ENCODE assay signal across 25 mouse cellular contexts in the genomic region with DNA sequence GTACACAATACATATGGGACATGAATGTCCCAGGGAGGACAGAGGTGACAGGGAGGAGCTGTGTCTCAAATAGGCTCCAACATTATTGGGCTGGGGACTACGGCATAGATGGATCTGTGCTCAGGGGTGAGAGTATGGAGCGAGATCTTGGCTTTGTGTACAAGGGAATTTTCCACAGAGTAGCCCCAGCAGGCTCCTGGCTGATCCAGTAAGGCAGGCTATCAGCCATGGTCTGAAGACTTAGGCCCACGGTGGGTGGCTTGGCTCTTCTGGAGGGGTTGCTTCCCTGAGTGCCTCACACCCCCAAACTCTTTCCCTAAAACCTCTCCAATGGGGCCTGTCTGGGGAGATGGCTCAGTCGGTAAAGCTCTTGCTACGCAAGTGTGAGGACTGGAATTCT.
"Had no signal": no experiment of that assay in that cellular context is flagged by ENCODE, and none has a peak within 500 bp of the region (broad histone marks: within the 10 kb centered on the region; RNA-seq: fewer than 3 reads in every experiment).

No protein-coding gene starts in this region.

- H3K4me3 ChIP-seq: heart, adult 2 months; heart, embryonic 13.5 days; heart, embryonic 15.5 days; hindbrain, embryonic 13.5 days; hindbrain, embryonic 15.5 days; layer of hippocampus, adult 2 months; left cerebral cortex, adult 2 months; limb, embryonic 12.5 days; liver, embryonic 13.5 days; liver, embryonic 15.5 days had no signal

- H3K9me3 ChIP-seq: heart, embryonic 13.5 days; heart, embryonic 15.5 days; hindbrain, embryonic 13.5 days; hindbrain, embryonic 15.5 days; limb, embryonic 12.5 days; liver, embryonic 13.5 days; liver, embryonic 15.5 days had no signal

- H3K27ac ChIP-seq: heart, adult 2 months; heart, embryonic 13.5 days; heart, embryonic 15.5 days; hindbrain, embryonic 13.5 days; hindbrain, embryonic 15.5 days; layer of hippocampus, adult 2 months; left cerebral cortex, adult 2 months; limb, embryonic 12.5 days; liver, embryonic 13.5 days; liver, embryonic 15.5 days had no signal

- H3K36me3 ChIP-seq: heart, embryonic 13.5 days; heart, embryonic 15.5 days; hindbrain, embryonic 13.5 days; hindbrain, embryonic 15.5 days; limb, embryonic 12.5 days; liver, embryonic 13.5 days; liver, embryonic 15.5 days had no signal

- DNase-seq: gastrocnemius, postnatal 14 days; gastrocnemius, postnatal 36 days; heart, adult 11 months; heart, adult 2 months; heart, postnatal 14 days; heart, postnatal 36 days; kidney, adult 11 months; kidney, adult 2 months; kidney, postnatal 10 days; kidney, postnatal 25 days; kidney, postnatal 4 days; liver; liver, embryonic 13.5 days; liver, postnatal 0 days had no signal

- H3K4me2 ChIP-seq: heart, embryonic 11.5 days; heart, embryonic 13.5 days; heart, embryonic 15.5 days; hindbrain, embryonic 13.5 days; hindbrain, embryonic 15.5 days; limb, embryonic 12.5 days; liver, embryonic 11.5 days; liver, embryonic 13.5 days; liver, embryonic 15.5 days had no signal

- H3K27me3 ChIP-seq: hindbrain, embryonic 13.5 days; hindbrain, embryonic 15.5 days had no signal

- ATAC-seq: intestine, embryonic 16.5 days; liver, postnatal 0 days had no signal

- H3K9ac ChIP-seq: heart, embryonic 13.5 days; heart, embryonic 15.5 days; hindbrain, embryonic 13.5 days; hindbrain, embryonic 15.5 days; limb, embryonic 12.5 days; liver, embryonic 13.5 days; liver, embryonic 15.5 days; liver, postnatal 0 days had no signal
